Mouse (Mus musculus) kidney, adult 2 months (tissue): ENCODE measurements around the gene 4921517D22Rik.

Source experiments
- CTCF ChIP-seq: fragments of 200-500 bp; conservative IDR thresholded peaks from 2 replicates; pipeline ENCODE4 v1.5.1; 2011; ENCODE audit warnings: low read depth, mild to moderate bottlenecking, control low read depth, low read length, moderate library complexity, mixed read lengths; ENCODE audit not compliant: insufficient read depth, insufficient read length
- POLR2A ChIP-seq: fragments of 200-500 bp; IDR thresholded peaks from one replicate; pipeline ENCODE4 v1.6.1; 2011; ENCODE audit warnings: low read depth, low read length, control low read depth

DNA sequence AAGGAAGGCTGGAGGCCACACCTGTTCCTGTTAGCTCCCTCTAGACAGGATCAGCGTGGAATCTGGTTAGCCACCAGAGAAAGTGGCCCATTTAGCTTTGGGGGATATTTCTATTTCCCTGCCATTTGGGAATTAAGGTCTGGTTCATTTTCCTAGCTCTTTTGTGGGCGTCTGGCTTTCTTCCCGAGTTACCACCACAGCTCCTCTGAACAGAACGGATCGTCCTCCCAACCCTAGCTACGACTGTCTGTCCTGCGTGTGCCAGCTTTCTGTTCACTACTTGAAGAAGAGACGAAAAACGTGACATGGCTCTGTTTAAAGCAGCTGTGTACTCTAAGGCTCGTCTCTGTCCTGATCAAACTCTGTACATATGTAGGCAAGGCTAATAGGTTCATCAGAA is 24.0 kb downstream of the 4921517D22Rik start:
- no peak for TF ChIP-seq CTCF
- TF ChIP-seq POLR2A = no peak
